Mouse (Mus musculus): Measurements from ENCODE around the gene Flrt1.

The Flrt1 gene

GRCm38 (mm10) chr19:7133436-7133835 is 27.9 kb upstream of the Flrt1 start:
- in situ Hi-C loops (cut with MboI, MseI) = no loop called here

- in situ Hi-C loops (cut with MboI, MseI) = no loop called here
These were observed 24.8 kb upstream of the Flrt1 start for GRCm38 (mm10) chr19:7130317-7130716.

- in situ Hi-C loops (cut with MboI, MseI) = no loop called here
These were observed 23.3 kb upstream of the Flrt1 start for GRCm38 (mm10) chr19:7128551-7129475.

GRCm38 (mm10) chr19:7126933-7127332 is 21.4 kb upstream of the Flrt1 start:
- in situ Hi-C loops (cut with MboI, MseI) = no loop called here

GRCm38 (mm10) chr19:7126209-7126608 is 20.7 kb upstream of the Flrt1 start:
- in situ Hi-C loops (cut with MboI, MseI) = no loop called here

GRCm38 (mm10) chr19:7125526-7126156 is 20.1 kb upstream of the Flrt1 start:
- in situ Hi-C loops (cut with MboI, MseI) = no loop called here

- in situ Hi-C loops (cut with MboI, MseI) = no loop called here
These were observed 17.3 kb upstream of the Flrt1 start for GRCm38 (mm10) chr19:7122698-7123306.

- in situ Hi-C loops (cut with MboI, MseI) = no loop called here
These were observed 16.7 kb upstream of the Flrt1 start for GRCm38 (mm10) chr19:7122277-7122676.

- in situ Hi-C loops (cut with MboI, MseI) = no loop called here
These were observed 15.7 kb upstream of the Flrt1 start for GRCm38 (mm10) chr19:7121252-7121651.

- in situ Hi-C loops (cut with MboI, MseI) = no loop called here
These were observed 12.3 kb upstream of the Flrt1 start for GRCm38 (mm10) chr19:7117653-7118307.

- in situ Hi-C loops (cut with MboI, MseI) = no loop called here
These were observed 11.6 kb upstream of the Flrt1 start for GRCm38 (mm10) chr19:7117141-7117540.

- in situ Hi-C loops (cut with MboI, MseI) = no loop called here
These were observed 10.7 kb upstream of the Flrt1 start for GRCm38 (mm10) chr19:7116038-7116731.

- in situ Hi-C loops (cut with MboI, MseI) = no loop called here
These were observed 8.0 kb upstream of the Flrt1 start for GRCm38 (mm10) chr19:7113574-7113973.

- in situ Hi-C loops (cut with MboI, MseI) = no loop called here
These were observed 7.1 kb upstream of the Flrt1 start for GRCm38 (mm10) chr19:7112628-7113027.

GRCm38 (mm10) chr19:7111710-7112109 is 6.2 kb upstream of the Flrt1 start:
- in situ Hi-C loops (cut with MboI, MseI) = no loop called here

- in situ Hi-C loops (cut with MboI, MseI) = no loop called here
These were observed 5.8 kb upstream of the Flrt1 start for GRCm38 (mm10) chr19:7111309-7111708.

- in situ Hi-C loops (cut with MboI, MseI) = no loop called here
These were observed 5.3 kb upstream of the Flrt1 start for GRCm38 (mm10) chr19:7110875-7111274.

- in situ Hi-C loops (cut with MboI, MseI) = no loop called here
These were observed 4.6 kb upstream of the Flrt1 start for GRCm38 (mm10) chr19:7110097-7110496.

- in situ Hi-C loops (cut with MboI, MseI) = loop anchor here (10.0 kb wide), 1 partner anchor 454 kb away; no protein-coding TSS in a partner anchor
These were observed 2.8 kb upstream of the Flrt1 start for GRCm38 (mm10) chr19:7108114-7108905.

GRCm38 (mm10) chr19:7107174-7107573 is 1.6 kb upstream of the Flrt1 start:
- in situ Hi-C loops (cut with MboI, MseI) = loop anchor here (10.0 kb wide), 1 partner anchor 452 kb away; no protein-coding TSS in a partner anchor
